Mouse (Mus musculus) CH12.LX (cell line): ENCODE measurements at regions not wholly inside any gene's neighbourhood (a gene's known extent, or its start where the extent isn't known, plus 50 kb on each side); places are given as distances from the start of the nearest gene placed in this dataset.

Source experiments
- CHD1 ChIP-seq: IDR thresholded peaks from 2 replicates; pipeline ENCODE4 v1.6.1; 2012; ENCODE audit warnings: low read depth, low read length, improper control_type of control experiment, inconsistent platforms
- ELF1 ChIP-seq: IDR thresholded peaks from 2 replicates; pipeline ENCODE4 v1.6.1; 2014; ENCODE audit warnings: low read depth, mild to moderate bottlenecking, inconsistent platforms, low read length, improper control_type of control experiment
- MXI1 ChIP-seq: IDR thresholded peaks from 2 replicates; pipeline ENCODE4 v1.6.1; 2011; ENCODE audit warnings: mild to moderate bottlenecking, low read depth, low read length, improper control_type of control experiment

DNA sequence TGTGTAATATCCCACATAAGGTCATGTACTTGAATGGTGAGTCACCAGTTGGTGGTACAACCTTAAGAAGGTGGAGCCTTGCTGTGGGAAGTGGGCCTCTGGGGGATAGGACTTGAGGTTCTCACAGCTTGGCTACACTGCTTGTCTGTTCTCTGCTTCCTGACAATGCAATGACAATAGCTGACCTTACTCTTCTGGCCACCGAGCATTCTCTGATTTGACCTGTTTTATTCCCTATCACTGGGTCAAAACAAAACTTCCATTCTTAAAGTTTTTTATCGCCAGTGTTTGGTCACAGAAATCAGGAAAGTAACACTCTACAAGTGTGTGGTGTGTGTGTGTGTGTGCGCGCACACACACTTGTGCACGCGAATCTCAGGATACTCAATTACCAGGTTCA is 203.0 kb upstream of the Nxpe4 start:
- TF ChIP-seq CHD1 (no peak), MXI1 (no peak), ELF1 (no peak)
